Mouse (Mus musculus) stomach, embryonic 14.5 days (tissue): ENCODE results near the gene Coro1b. TPM values are rescaled to one million over a fixed set of nuclear protein-coding genes. Genes with fewer than 3 reads are reported as not detected.
A peak's percentile ranks its signal among the peaks of the same experiment; 100 is the strongest.

Source experiments
- ATAC-seq: fragments of 200-750 bp; cut with Nextera tagmentation; 2 replicates; pipeline ENCODE4 v1.8.0; 2017; ENCODE audit warnings: low read depth, moderate TSS enrichment; ENCODE audit not compliant: insufficient number of reproducible peaks, insufficient read depth, low FRiP score
- H3K27ac ChIP-seq: fragments of 300-500 bp; sonication (generic); 2 replicates; pipeline ENCODE4 v1.5.1; 2014; ENCODE audit warnings: mild to moderate bottlenecking, low read length, moderate library complexity, mixed read lengths
- H3K27me3 ChIP-seq: fragments of 300-500 bp; sonication (generic); 2 replicates; pipeline ENCODE4 v1.6.1; 2014; ENCODE audit warnings: low read length, control low read depth, mixed read lengths; ENCODE audit not compliant: control insufficient read depth, insufficient read depth
- H3K36me3 ChIP-seq: fragments of 300-500 bp; sonication (generic); 2 replicates; pipeline ENCODE4 v1.6.1; 2014; ENCODE audit warnings: mild to moderate bottlenecking, control low read depth, low read length, moderate library complexity, mixed read lengths; ENCODE audit not compliant: control insufficient read depth, insufficient read depth
- H3K4me1 ChIP-seq: fragments of 300-500 bp; sonication (generic); 2 replicates; pipeline ENCODE4 v1.6.1; 2014; ENCODE audit warnings: low read length, control low read depth, mixed read lengths; ENCODE audit not compliant: control insufficient read depth, insufficient read depth
- H3K4me2 ChIP-seq: fragments of 300-500 bp; sonication (generic); replicated peaks from 2 replicates; pipeline ENCODE4 v1.6.1; 2014; ENCODE audit warnings: low read depth, low read length, control low read depth
- H3K4me3 ChIP-seq: fragments of 300-500 bp; sonication (generic); 2 replicates; pipeline ENCODE4 v1.5.1; 2014; ENCODE audit warnings: low read depth, low read length, control low read depth
- H3K9ac ChIP-seq: fragments of 300-500 bp; sonication (generic); replicated peaks from 2 replicates; pipeline ENCODE4 v1.6.1; 2014; ENCODE audit warnings: low read depth, mild to moderate bottlenecking, control low read depth, low read length, moderate library complexity, mixed read lengths
- H3K9me3 ChIP-seq: fragments of 300-500 bp; sonication (generic); 2 replicates; pipeline ENCODE4 v1.6.1; 2016; ENCODE audit warnings: low read depth, low read length, control low read depth; ENCODE audit not compliant: control insufficient read depth
- WGBS: fragments of 180-500 bp; shearing (Covaris S2); extraction: QIAGEN DNeasy Blood & Tissue Kit; methylation state at CpG from one replicate; pipeline ENCODE4 v1.1.7; 2014; 5-methylcytosine and 5-hydroxymethylcytosine counted together
- polyA plus RNA-seq: library from polyadenylated mRNA; unstranded; fragments of >200 nt; fragmentation: Nextera tagmentation; extraction: Ambion mirVana; gene quantifications from 2 replicates; pipeline ENCODE4 v1.2.1, GENCODE M21; 2014

Gene Coro1b
- 149 and 152 TPM in 2 replicates for polyA plus RNA-seq

- Histone ChIP-seq H3K4me1 (peaks cover 20% of the 10 kb centered on the region), H3K4me3 (peak within 1 kb of the TSS; percentile 79)
These were observed at the start of gene Coro1b for GRCm38 (mm10) chr19:4148491-4148806. Gene Coro1b (plus strand): TSS chr19:4148619.

GRCm38 (mm10) chr19:4099056-4099455, 49.4 kb upstream of the Coro1b start:
- Histone ChIP-seq H3K27me3 (peaks cover 11% of the 10 kb centered on the region; the same call in 1 of the 2 replicates), H3K27ac (no peak overlapping the region), H3K4me3 (no peak overlapping the region), H3K4me2 (peak overlapping the region; percentile 91; the same call in 1 of the 2 replicates), H3K4me1 (peaks cover 25% of the 10 kb centered on the region), H3K9ac (no peak overlapping the region), H3K9me3 (no peaks in the 10 kb centered on the region), H3K36me3 (no peaks in the 10 kb centered on the region)
- no peak for ATAC-seq
- WGBS = 13% methylated on average over 9 of the region's 9 CpGs

More at GRCm38 (mm10) chr19:4148491-4148806, at the start of gene Coro1b:
- ATAC-seq = peak; percentile 96
- Histone ChIP-seq H3K9ac (peak within 1 kb of the TSS; percentile 75), H3K4me2 (peak within 1 kb of the TSS; percentile 78), H3K27me3 (no peaks in the 10 kb centered on the region), H3K36me3 (peaks cover 24% of the 10 kb centered on the region), H3K27ac (peak within 1 kb of the TSS; percentile 56), H3K9me3 (no peaks in the 10 kb centered on the region)
- 0% methylated on average over 33 of the region's 33 CpGs for WGBS

DNA sequence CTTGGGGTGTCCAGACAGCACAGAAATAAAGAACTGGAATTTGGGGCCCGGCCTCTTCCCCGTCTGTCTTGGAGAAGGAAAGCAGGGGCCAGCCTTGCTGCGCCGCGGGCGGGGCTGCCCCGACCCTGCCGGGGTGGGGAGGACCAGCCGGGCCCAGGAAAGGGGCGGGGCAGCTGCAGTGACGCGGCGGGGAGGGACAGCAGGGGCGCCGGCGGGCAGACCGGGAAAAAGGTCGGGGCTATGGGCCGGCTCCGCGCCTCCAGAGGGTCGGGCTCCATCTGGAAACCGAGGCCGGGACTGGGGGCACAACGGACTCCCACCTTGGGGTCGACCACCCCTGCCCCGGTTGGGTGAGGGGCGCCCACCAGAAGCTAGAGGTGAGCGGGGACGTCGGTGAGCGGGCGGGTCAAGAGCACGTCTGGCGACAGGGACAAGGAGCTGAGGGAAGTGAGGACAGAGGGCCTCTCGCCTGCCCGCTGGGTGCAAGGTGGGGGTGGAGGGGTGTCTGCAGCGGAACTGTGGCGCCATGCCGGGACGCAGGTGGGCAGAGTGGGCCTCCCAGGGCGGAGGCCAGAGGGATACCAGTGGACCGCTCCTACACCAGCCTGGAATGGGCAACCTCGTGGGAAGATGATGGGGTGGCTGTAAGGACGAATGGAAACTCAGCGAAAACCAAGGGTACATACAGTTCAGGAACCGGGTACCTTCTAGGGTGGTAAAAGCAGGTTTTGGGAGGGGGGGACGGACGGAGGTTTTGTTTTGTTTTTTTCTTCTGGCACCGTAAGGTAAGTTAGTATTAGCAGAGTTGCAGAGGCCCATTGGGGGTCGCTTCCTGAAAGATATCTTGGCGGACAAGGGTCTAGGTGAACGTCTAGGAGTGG, 48.3 kb upstream of the Coro1b start, which contains the start of gene Pitpnm1:
Gene Pitpnm1, plus strand, starts transcription at position 162 of the 881 bp plus-strand sequence.
- Histone ChIP-seq H3K9ac (peak within 1 kb of the TSS; percentile 29; the same call in 1 of the 2 replicates), H3K4me1 (peaks cover 25% of the 10 kb centered on the region), H3K4me2 (peak within 1 kb of the TSS; percentile 91), H3K9me3 (no peaks in the 10 kb centered on the region), H3K27ac (no peak within 1 kb of the TSS), H3K27me3 (peaks cover 11% of the 10 kb centered on the region; the same call in 1 of the 2 replicates), H3K4me3 (peak within 1 kb of the TSS; percentile 43), H3K36me3 (no peaks in the 10 kb centered on the region)
- 0 out of 2 replicates have a peak, but pooled peaks have one; percentile 11 for ATAC-seq
- WGBS = 2% methylated on average over 53 of the region's 53 CpGs

GRCm38 (mm10) chr19:4100718-4101261, 47.6 kb upstream of the Coro1b start:
- H3K9ac ChIP-seq = peak overlapping the region; percentile 29; the same call in 1 of the 2 replicates
- ATAC-seq = no peak
- H3K4me1 ChIP-seq = peaks cover 25% of the 10 kb centered on the region
- H3K9me3 ChIP-seq = no peaks in the 10 kb centered on the region
- WGBS = under 1% methylated on average over 52 of the region's 52 CpGs
- H3K4me2 ChIP-seq = peak overlapping the region; percentile 91
- no peak overlapping the region for H3K27ac ChIP-seq
- peak overlapping the region; percentile 43 for H3K4me3 ChIP-seq
- H3K36me3 ChIP-seq = no peaks in the 10 kb centered on the region
- H3K27me3 ChIP-seq = peaks cover 11% of the 10 kb centered on the region; the same call in 1 of the 2 replicates

- Histone ChIP-seq H3K9ac (no peak overlapping the region), H3K4me3 (no peak overlapping the region), H3K4me1 (peaks cover 21% of the 10 kb centered on the region; the same call in 1 of the 2 replicates), H3K27ac (no peak overlapping the region), H3K36me3 (no peaks in the 10 kb centered on the region), H3K4me2 (peak overlapping the region; percentile 91; the same call in 1 of the 2 replicates), H3K9me3 (no peaks in the 10 kb centered on the region), H3K27me3 (peaks cover 11% of the 10 kb centered on the region; the same call in 1 of the 2 replicates)
- 72% methylated on average over 6 of the region's 6 CpGs for WGBS
- no peak for ATAC-seq
These were observed 47.0 kb upstream of the Coro1b start for GRCm38 (mm10) chr19:4101466-4101865.

DNA sequence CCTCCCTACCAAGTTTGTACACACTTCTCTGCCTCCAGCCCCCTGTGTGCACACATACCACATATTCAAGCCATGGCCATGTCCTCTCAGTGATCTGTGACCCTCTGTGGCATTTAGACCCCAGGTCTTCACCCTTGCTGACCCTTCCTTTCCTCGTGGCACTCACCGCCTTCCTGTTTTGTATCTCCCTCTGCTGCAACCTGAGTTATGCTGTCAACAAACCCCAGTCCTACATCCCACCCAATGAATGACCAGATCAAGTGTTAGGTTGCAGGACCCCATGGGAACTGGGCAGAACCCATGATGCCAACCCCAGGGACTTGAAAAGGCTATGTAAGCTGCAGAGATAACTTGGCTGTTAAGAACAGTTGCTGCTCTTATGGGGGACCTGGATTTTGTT, 46.4 kb upstream of the Coro1b start:
- WGBS = 94% methylated on average over 2 of the region's 2 CpGs
- H3K27ac ChIP-seq = no peak overlapping the region
- no peaks in the 10 kb centered on the region for H3K9me3 ChIP-seq
- no peak overlapping the region for H3K4me3 ChIP-seq
- H3K27me3 ChIP-seq = peaks cover 11% of the 10 kb centered on the region; the same call in 1 of the 2 replicates
- no peak overlapping the region for H3K4me2 ChIP-seq
- H3K9ac ChIP-seq = no peak overlapping the region
- no peak for ATAC-seq
- no peaks in the 10 kb centered on the region for H3K36me3 ChIP-seq
- H3K4me1 ChIP-seq = peaks cover 21% of the 10 kb centered on the region; the same call in 1 of the 2 replicates

DNA sequence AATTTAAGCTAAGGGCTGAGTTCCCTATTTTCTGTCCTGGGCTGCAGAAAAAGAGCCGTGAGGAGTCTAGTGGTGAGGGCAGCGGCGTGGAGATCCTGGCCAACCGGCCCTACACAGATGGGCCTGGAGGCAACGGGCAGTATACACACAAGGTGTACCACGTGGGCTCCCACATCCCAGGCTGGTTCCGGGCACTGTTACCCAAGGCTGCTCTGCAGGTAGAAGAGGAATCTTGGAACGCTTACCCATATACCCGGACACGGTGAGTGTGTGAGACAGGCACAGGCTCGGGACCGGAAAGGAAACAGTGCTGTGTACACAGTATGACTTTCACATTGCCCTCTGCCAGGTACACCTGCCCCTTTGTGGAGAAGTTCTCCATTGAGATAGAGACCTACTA, 45.8 kb upstream of the Coro1b start:
- Histone ChIP-seq H3K4me3 (no peak overlapping the region), H3K27ac (no peak overlapping the region), H3K4me2 (no peak overlapping the region), H3K9me3 (no peaks in the 10 kb centered on the region), H3K9ac (no peak overlapping the region), H3K27me3 (peaks cover 11% of the 10 kb centered on the region; the same call in 1 of the 2 replicates), H3K36me3 (no peaks in the 10 kb centered on the region), H3K4me1 (peaks cover 21% of the 10 kb centered on the region; the same call in 1 of the 2 replicates)
- 96% methylated on average over 12 of the region's 12 CpGs for WGBS
- ATAC-seq = no peak

GRCm38 (mm10) chr19:4103294-4103693, 45.1 kb upstream of the Coro1b start:
- 92% methylated on average over 18 of the region's 18 CpGs for WGBS
- H3K9ac ChIP-seq = no peak overlapping the region
- H3K9me3 ChIP-seq = no peaks in the 10 kb centered on the region
- no peaks in the 10 kb centered on the region for H3K36me3 ChIP-seq
- H3K4me2 ChIP-seq = no peak overlapping the region
- H3K27me3 ChIP-seq = peaks cover 11% of the 10 kb centered on the region; the same call in 1 of the 2 replicates
- H3K27ac ChIP-seq = no peak overlapping the region
- H3K4me3 ChIP-seq = no peak overlapping the region
- H3K4me1 ChIP-seq = peaks cover 18% of the 10 kb centered on the region; the same call in 1 of the 2 replicates
- ATAC-seq = no peak
